Mouse (Mus musculus) R1 (cell line): Measurements from ENCODE around the gene Trim2.

Experiments used
- DNase-seq: peaks from one replicate; pipeline ENCODE4 v3.0.0-alpha.2; 2018; ENCODE audit warnings: low read depth, low spot score

Gene Trim2

GRCm38 (mm10) chr3:84324000-84324399 is 17.3 kb upstream of the Trim2 start:
- no peak for DNase-seq

GRCm38 (mm10) chr3:84319504-84319903 is 12.8 kb upstream of the Trim2 start:
- no peak for DNase-seq

- no peak for DNase-seq
Observed at GRCm38 (mm10) chr3:84318865-84319264, 12.2 kb upstream of the Trim2 start.

GRCm38 (mm10) chr3:84314651-84315191 is 8.0 kb upstream of the Trim2 start:
- DNase-seq = peak; percentile 82

GRCm38 (mm10) chr3:84313801-84314541 is 7.3 kb upstream of the Trim2 start:
- DNase-seq = no peak

- peak; percentile 84 for DNase-seq
Observed at GRCm38 (mm10) chr3:84313003-84313800, 6.5 kb upstream of the Trim2 start.

- DNase-seq = no peak
Observed at GRCm38 (mm10) chr3:84312326-84312725, 5.6 kb upstream of the Trim2 start.

GRCm38 (mm10) chr3:84307516-84307915 is 839 bp upstream of the Trim2 start:
- no peak for DNase-seq

GRCm38 (mm10) chr3:84305722-84306510 is 761 bp downstream of the Trim2 start:
- no peak for DNase-seq

- peak; percentile 97 for DNase-seq
Observed at GRCm38 (mm10) chr3:84305010-84305692, 1.5 kb downstream of the Trim2 start.

- DNase-seq = peak; percentile 48
Observed at GRCm38 (mm10) chr3:84304339-84305009, 2.2 kb downstream of the Trim2 start.

- no peak for DNase-seq
Observed at GRCm38 (mm10) chr3:84303395-84303949, 3.2 kb downstream of the Trim2 start.

GRCm38 (mm10) chr3:84302273-84302672 is 4.4 kb downstream of the Trim2 start:
- DNase-seq = peak; percentile 39

- DNase-seq = no peak
Observed at GRCm38 (mm10) chr3:84301674-84302073, 5.0 kb downstream of the Trim2 start.

GRCm38 (mm10) chr3:84298186-84298585 is 8.5 kb downstream of the Trim2 start:
- no peak for DNase-seq

- no peak for DNase-seq
Observed at GRCm38 (mm10) chr3:84296676-84297075, 10.0 kb downstream of the Trim2 start.

- no peak for DNase-seq
Observed at GRCm38 (mm10) chr3:84294734-84295133, 11.9 kb downstream of the Trim2 start.

- no peak for DNase-seq
Observed at GRCm38 (mm10) chr3:84293666-84294595, 12.7 kb downstream of the Trim2 start.

- DNase-seq = no peak
Observed at GRCm38 (mm10) chr3:84292238-84292637, 14.4 kb downstream of the Trim2 start.
